Mouse (Mus musculus) liver, embryonic 15.5 days (tissue): ENCODE results near the gene Gtf3c1. TPM values are rescaled to one million over a fixed set of nuclear protein-coding genes. Genes with fewer than 3 reads are reported as not detected.

Experiments
- polyA plus RNA-seq: library from polyadenylated mRNA; unstranded; fragments of >200 nt; fragmentation: Nextera tagmentation; extraction: Ambion mirVana; gene quantifications from 2 replicates; pipeline ENCODE4 v1.2.1, GENCODE M21; 2015

Gtf3c1 gene
- polyA plus RNA-seq, 1 experiment from 2014 or later, result 8.0 TPM

Other genes with a start within 250 kb of the Gtf3c1 start
- gene Nsmce1, start 216.2 kb downstream of the Gtf3c1 start, polyA plus RNA-seq, result 73.8 and 75.2 TPM in 2 replicates
- gene Il4ra, start 155.7 kb downstream of the Gtf3c1 start, polyA plus RNA-seq, result 4.6 and 6.4 TPM in 2 replicates
- 0.71 and 1.0 TPM in 2 replicates for gene Il21r, start 104.4 kb downstream of the Gtf3c1 start, polyA plus RNA-seq
- gene D430042O09Rik, start 108 bp upstream of the Gtf3c1 start, polyA plus RNA-seq, result 1.4 and 1.7 TPM in 2 replicates